Mouse (Mus musculus): Measurements from ENCODE around the gene Slc35g1.

DNA sequence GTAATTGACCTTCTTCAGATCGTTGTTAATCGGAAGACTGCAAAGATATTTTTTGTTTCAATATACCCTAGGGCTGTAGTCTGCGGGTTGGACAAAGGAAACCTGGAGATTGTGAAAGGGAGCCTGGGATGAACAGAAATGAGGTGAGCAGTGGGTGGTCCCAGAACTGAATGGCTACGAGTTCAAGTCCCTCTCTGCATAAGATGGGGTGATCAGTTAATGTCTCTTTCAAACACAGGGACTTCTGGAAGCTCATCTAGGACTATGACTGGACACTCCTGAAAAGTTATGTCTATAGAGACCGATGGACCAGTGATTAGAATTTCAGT is 46.8 kb upstream of the Slc35g1 start:
- TF ChIP-seq MXI1 (IDR thresholded peaks at IDR 0.05; ENCODE audit: low read depth, low read length) (no peak), CTCF (conservative IDR thresholded peaks at IDR 0.05 in 1 of 2, IDR thresholded peaks at IDR 0.05 in 1 of 2; ENCODE audit: low read depth in 2 of 2, low read length in 2 of 2) (no peak)
